Mouse (Mus musculus) hindbrain, embryonic 12.5 days (tissue): Measurements from ENCODE around the gene Ppp2r3a. TPM values are rescaled to one million over a fixed set of nuclear protein-coding genes. Genes with fewer than 3 reads are reported as not detected.

ENCODE experiments used
- ATAC-seq: fragments of 200-750 bp; cut with Nextera tagmentation; 2 replicates; pipeline ENCODE4 v1.8.0; 2017; ENCODE audit warnings: moderate TSS enrichment; ENCODE audit not compliant: low FRiP score
- H3K27ac ChIP-seq: fragments of 300-500 bp; sonication (generic); 2 replicates; pipeline ENCODE4 v1.5.1; 2016; ENCODE audit warnings: mild to moderate bottlenecking
- H3K27me3 ChIP-seq: fragments of 300-500 bp; sonication (generic); 2 replicates; pipeline ENCODE4 v1.6.1; 2016; ENCODE audit warnings: mild to moderate bottlenecking
- H3K36me3 ChIP-seq: fragments of 300-500 bp; sonication (generic); 2 replicates; pipeline ENCODE4 v1.6.1; 2016; ENCODE audit warnings: mild to moderate bottlenecking
- H3K4me1 ChIP-seq: fragments of 300-500 bp; sonication (generic); 2 replicates; pipeline ENCODE4 v1.6.1; 2016
- H3K4me2 ChIP-seq: fragments of 300-500 bp; sonication (generic); replicated peaks from 2 replicates; pipeline ENCODE4 v1.6.1; 2016; ENCODE audit warnings: mild to moderate bottlenecking
- H3K4me3 ChIP-seq: fragments of 300-500 bp; sonication (generic); 2 replicates; pipeline ENCODE4 v1.5.1; 2016; ENCODE audit warnings: mild to moderate bottlenecking
- H3K9ac ChIP-seq: fragments of 300-500 bp; sonication (generic); 2 replicates; pipeline ENCODE4 v1.6.1; 2016; ENCODE audit warnings: mild to moderate bottlenecking, moderate library complexity
- H3K9me3 ChIP-seq: fragments of 300-500 bp; sonication (generic); replicated peaks from 2 replicates; pipeline ENCODE4 v1.6.1; 2016; ENCODE audit warnings: mild to moderate bottlenecking
- WGBS: fragments of 180-500 bp; shearing (Covaris S2); methylation state at CpG from one replicate; pipeline ENCODE4 v1.1.7; 2016; 5-methylcytosine and 5-hydroxymethylcytosine counted together
- polyA plus RNA-seq: library from polyadenylated mRNA; unstranded; fragments of >200 nt; fragmentation: Nextera tagmentation; extraction: Ambion mirVana; gene quantifications from 2 replicates; pipeline ENCODE4 v1.2.1, GENCODE M21; 2016

Ppp2r3a gene
- polyA plus RNA-seq, 1 experiment from 2014 or later: 26.1 TPM

- no peak for ATAC-seq
- Histone ChIP-seq H3K27ac (no peak overlapping the region), H3K4me3 (no peak overlapping the region), H3K4me2 (no peak overlapping the region), H3K27me3 (no peaks in the 10 kb centered on the region), H3K9ac (no peak overlapping the region), H3K9me3 (no peaks in the 10 kb centered on the region), H3K4me1 (no peaks in the 10 kb centered on the region), H3K36me3 (no peaks in the 10 kb centered on the region)
- WGBS: 59% methylated on average over 5 of the region's 5 CpGs
Measured at GRCm38 (mm10) chr9:101200627-101201026, 51.0 kb downstream of the Ppp2r3a start.

GRCm38 (mm10) chr9:101198804-101199203 lies 52.8 kb downstream of the Ppp2r3a start:
- no peaks in the 10 kb centered on the region for H3K9me3 ChIP-seq
- H3K27me3 ChIP-seq: no peaks in the 10 kb centered on the region
- H3K4me2 ChIP-seq: no peak overlapping the region
- WGBS: 73% methylated on average over 6 of the region's 6 CpGs
- H3K27ac ChIP-seq: no peak overlapping the region
- no peak overlapping the region for H3K9ac ChIP-seq
- H3K4me1 ChIP-seq: no peaks in the 10 kb centered on the region
- no peak for ATAC-seq
- peaks cover 3% of the 10 kb centered on the region; the same call in 1 of the 2 replicates for H3K36me3 ChIP-seq
- H3K4me3 ChIP-seq: no peak overlapping the region

- Histone ChIP-seq H3K4me2 (no peak overlapping the region), H3K27me3 (no peaks in the 10 kb centered on the region), H3K4me1 (no peaks in the 10 kb centered on the region), H3K27ac (no peak overlapping the region), H3K4me3 (no peak overlapping the region), H3K9ac (no peak overlapping the region), H3K9me3 (no peaks in the 10 kb centered on the region), H3K36me3 (peaks cover 3% of the 10 kb centered on the region; the same call in 1 of the 2 replicates)
- no peak for ATAC-seq
- 92% methylated on average over 3 of the region's 3 CpGs for WGBS
Measured at GRCm38 (mm10) chr9:101198261-101198660, 53.3 kb downstream of the Ppp2r3a start.

- Histone ChIP-seq H3K4me1 (no peaks in the 10 kb centered on the region), H3K4me2 (no peak overlapping the region), H3K9ac (no peak overlapping the region), H3K27ac (no peak overlapping the region), H3K27me3 (no peaks in the 10 kb centered on the region), H3K36me3 (peaks cover 31% of the 10 kb centered on the region), H3K4me3 (no peak overlapping the region), H3K9me3 (no peaks in the 10 kb centered on the region)
- peak; percentile 43; the same call in 1 of the 2 replicates for ATAC-seq
- 50% methylated on average over 5 of the region's 5 CpGs for WGBS
Measured at GRCm38 (mm10) chr9:101181962-101182701, 69.5 kb downstream of the Ppp2r3a start.

- ATAC-seq: no peak
- Histone ChIP-seq H3K9me3 (no peaks in the 10 kb centered on the region), H3K9ac (no peak overlapping the region), H3K36me3 (peaks cover 33% of the 10 kb centered on the region), H3K4me1 (no peaks in the 10 kb centered on the region), H3K4me3 (no peak overlapping the region), H3K4me2 (no peak overlapping the region), H3K27ac (no peak overlapping the region), H3K27me3 (no peaks in the 10 kb centered on the region)
- WGBS: 81% methylated on average over 6 of the region's 6 CpGs
Measured at GRCm38 (mm10) chr9:101181291-101181690, 70.3 kb downstream of the Ppp2r3a start.

GRCm38 (mm10) chr9:101180234-101180633 lies 71.4 kb downstream of the Ppp2r3a start:
- Histone ChIP-seq H3K4me1 (no peaks in the 10 kb centered on the region), H3K4me3 (no peak overlapping the region), H3K36me3 (peaks cover 30% of the 10 kb centered on the region), H3K27me3 (no peaks in the 10 kb centered on the region), H3K27ac (no peak overlapping the region), H3K4me2 (no peak overlapping the region), H3K9ac (no peak overlapping the region), H3K9me3 (no peaks in the 10 kb centered on the region)
- 65% methylated on average over 2 of the region's 2 CpGs for WGBS
- ATAC-seq: no peak

- Histone ChIP-seq H3K27me3 (no peaks in the 10 kb centered on the region), H3K9me3 (no peaks in the 10 kb centered on the region), H3K4me2 (no peak overlapping the region), H3K27ac (no peak overlapping the region), H3K4me3 (no peak overlapping the region), H3K4me1 (no peaks in the 10 kb centered on the region), H3K36me3 (no peaks in the 10 kb centered on the region), H3K9ac (no peak overlapping the region)
- WGBS: 89% methylated on average over 1 of the region's 1 CpGs
- ATAC-seq: no peak
Measured at GRCm38 (mm10) chr9:101160627-101161026, 91.0 kb downstream of the Ppp2r3a start.

GRCm38 (mm10) chr9:101160092-101160491 lies 91.5 kb downstream of the Ppp2r3a start:
- WGBS: 82% methylated on average over 5 of the region's 5 CpGs
- Histone ChIP-seq H3K4me2 (no peak overlapping the region), H3K9ac (no peak overlapping the region), H3K36me3 (no peaks in the 10 kb centered on the region), H3K27me3 (no peaks in the 10 kb centered on the region), H3K4me1 (no peaks in the 10 kb centered on the region), H3K9me3 (no peaks in the 10 kb centered on the region), H3K27ac (no peak overlapping the region), H3K4me3 (no peak overlapping the region)
- ATAC-seq: no peak

- Histone ChIP-seq H3K36me3 (no peaks in the 10 kb centered on the region), H3K4me1 (no peaks in the 10 kb centered on the region), H3K4me3 (no peak overlapping the region), H3K9ac (no peak overlapping the region), H3K27me3 (no peaks in the 10 kb centered on the region), H3K4me2 (no peak overlapping the region), H3K27ac (no peak overlapping the region), H3K9me3 (no peaks in the 10 kb centered on the region)
- WGBS: 89% methylated on average over 1 of the region's 1 CpGs
- ATAC-seq: no peak
Measured at GRCm38 (mm10) chr9:101159431-101159830, 92.2 kb downstream of the Ppp2r3a start.

- Histone ChIP-seq H3K27me3 (no peaks in the 10 kb centered on the region), H3K9me3 (no peaks in the 10 kb centered on the region), H3K4me3 (no peak overlapping the region), H3K36me3 (peaks cover 6% of the 10 kb centered on the region; the same call in 1 of the 2 replicates), H3K27ac (no peak overlapping the region), H3K4me2 (no peak overlapping the region), H3K4me1 (no peaks in the 10 kb centered on the region), H3K9ac (no peak overlapping the region)
- WGBS: 79% methylated on average over 5 of the region's 5 CpGs
- ATAC-seq: no peak
Measured at GRCm38 (mm10) chr9:101152872-101153271, 98.7 kb downstream of the Ppp2r3a start.

GRCm38 (mm10) chr9:101143635-101144034 lies 108.0 kb downstream of the Ppp2r3a start:
- WGBS: 91% methylated on average over 4 of the region's 4 CpGs
- no peak overlapping the region for H3K27ac ChIP-seq
- H3K4me3 ChIP-seq: no peak overlapping the region
- peaks cover 31% of the 10 kb centered on the region for H3K36me3 ChIP-seq
- H3K27me3 ChIP-seq: no peaks in the 10 kb centered on the region
- H3K9ac ChIP-seq: no peak overlapping the region
- H3K9me3 ChIP-seq: no peaks in the 10 kb centered on the region
- no peaks in the 10 kb centered on the region for H3K4me1 ChIP-seq
- H3K4me2 ChIP-seq: no peak overlapping the region
- no peak for ATAC-seq

- H3K27ac ChIP-seq: no peak overlapping the region
- no peak for ATAC-seq
- no peak overlapping the region for H3K9ac ChIP-seq
- peaks cover 10% of the 10 kb centered on the region for H3K36me3 ChIP-seq
- H3K9me3 ChIP-seq: no peaks in the 10 kb centered on the region
- no peak overlapping the region for H3K4me2 ChIP-seq
- H3K27me3 ChIP-seq: no peaks in the 10 kb centered on the region
- 88% methylated on average over 8 of the region's 8 CpGs for WGBS
- no peak overlapping the region for H3K4me3 ChIP-seq
- H3K4me1 ChIP-seq: no peaks in the 10 kb centered on the region
Measured at GRCm38 (mm10) chr9:101114182-101114884, 137.3 kb downstream of the Ppp2r3a start.

GRCm38 (mm10) chr9:101113317-101113716 lies 138.3 kb downstream of the Ppp2r3a start:
- Histone ChIP-seq H3K36me3 (peaks cover 10% of the 10 kb centered on the region), H3K4me3 (no peak overlapping the region), H3K4me1 (no peaks in the 10 kb centered on the region), H3K27me3 (no peaks in the 10 kb centered on the region), H3K9ac (no peak overlapping the region), H3K27ac (no peak overlapping the region), H3K9me3 (no peaks in the 10 kb centered on the region), H3K4me2 (no peak overlapping the region)
- ATAC-seq: no peak
- 80% methylated on average over 4 of the region's 4 CpGs for WGBS
